Mouse (Mus musculus) heart, adult 2 months (tissue): Measurements from ENCODE around the gene Drd1.

ENCODE experiments used
- CTCF ChIP-seq: fragments of 200-600 bp; IDR thresholded peaks from 2 replicates; pipeline ENCODE4 v1.8.1; 2022; ENCODE audit warnings: antibody characterized with exemption, mild to moderate bottlenecking, moderate library complexity
- EP300 ChIP-seq: fragments of 200-500 bp; IDR thresholded peaks from 2 replicates; pipeline ENCODE4 v1.6.1; 2011; ENCODE audit warnings: low read depth, low read length, control low read depth; ENCODE audit not compliant: insufficient read depth
- POLR2A ChIP-seq: fragments of 200-500 bp; IDR thresholded peaks from 2 replicates; pipeline ENCODE4 v1.6.1; 2011; ENCODE audit warnings: mild to moderate bottlenecking, low read depth, low read length, control low read depth; ENCODE audit not compliant: insufficient read depth

- no peak for TF ChIP-seq CTCF
- TF ChIP-seq EP300 = no peak
- TF ChIP-seq POLR2A = no peak
Observed at GRCm38 (mm10) chr13:54040256-54040655, 15.2 kb downstream of the Drd1 start.
